Mouse (Mus musculus) forebrain, embryonic 11.5 days (tissue): Measurements from ENCODE around the gene Spaar. TPM values are rescaled to one million over a fixed set of nuclear protein-coding genes. Genes with fewer than 3 reads are reported as not detected.

ENCODE experiments used
- ATAC-seq: fragments of 200-750 bp; cut with Nextera tagmentation; replicated peaks from 2 replicates; pipeline ENCODE4 v1.8.0; 2017; ENCODE audit warnings: moderate TSS enrichment; ENCODE audit not compliant: low FRiP score
- DNase-seq: peaks from one replicate; pipeline ENCODE4 v3.0.0-alpha.2; 2017; ENCODE audit warnings: low spot score
- H3K27ac ChIP-seq: fragments of 300-500 bp; sonication (generic); 2 replicates; pipeline ENCODE4 v1.5.1; 2014; ENCODE audit warnings: low read depth, low read length
- H3K27me3 ChIP-seq: fragments of 300-500 bp; sonication (generic); 2 replicates; pipeline ENCODE4 v1.6.1; 2014; ENCODE audit warnings: mild to moderate bottlenecking, low read length, mixed read lengths; ENCODE audit not compliant: control insufficient read depth, insufficient read depth
- H3K36me3 ChIP-seq: fragments of 300-500 bp; sonication (generic); 2 replicates; pipeline ENCODE4 v1.6.1; 2014; ENCODE audit warnings: mild to moderate bottlenecking, low read length, moderate library complexity, mixed read lengths; ENCODE audit not compliant: control insufficient read depth, insufficient read depth
- H3K4me1 ChIP-seq: fragments of 300-500 bp; sonication (generic); replicated peaks from 2 replicates; pipeline ENCODE4 v1.6.1; 2014; ENCODE audit warnings: low read length, mixed read lengths; ENCODE audit not compliant: control insufficient read depth, insufficient read depth
- H3K4me2 ChIP-seq: fragments of 300-500 bp; sonication (generic); 2 replicates; pipeline ENCODE4 v1.6.1; 2014; ENCODE audit warnings: low read depth, mild to moderate bottlenecking, low read length, moderate library complexity, mixed read lengths; ENCODE audit not compliant: severe bottlenecking
- H3K4me3 ChIP-seq: fragments of 300-500 bp; sonication (generic); 2 replicates; pipeline ENCODE4 v1.5.1; 2014; ENCODE audit warnings: low read depth, low read length
- H3K9ac ChIP-seq: fragments of 300-500 bp; sonication (generic); 2 replicates; pipeline ENCODE4 v1.6.1; 2014; ENCODE audit warnings: low read length
- H3K9me3 ChIP-seq: fragments of 300-500 bp; sonication (generic); 2 replicates; pipeline ENCODE4 v1.6.1; 2016; ENCODE audit warnings: low read length, mixed read lengths; ENCODE audit not compliant: control insufficient read depth
- WGBS: fragments of 180-500 bp; shearing (Covaris S2); extraction: QIAGEN DNeasy Blood & Tissue Kit; methylation state at CpG from one replicate; pipeline ENCODE4 v1.1.7; 2014; 5-methylcytosine and 5-hydroxymethylcytosine counted together
- polyA plus RNA-seq: library from polyadenylated mRNA; unstranded; fragments of >200 nt; fragmentation: Nextera tagmentation; extraction: Ambion mirVana; gene quantifications from 2 replicates; pipeline ENCODE4 v1.2.1, GENCODE M21; 2014

Gene Spaar
- polyA plus RNA-seq: not detected in 2 replicates

GRCm38 (mm10) chr4:43729794-43730550 is at the start of gene Spaar:
Gene Spaar, plus strand, starts transcription at chr4:43730034.
- Histone ChIP-seq H3K9ac (no peak within 1 kb of the TSS), H3K27ac (no peak within 1 kb of the TSS), H3K4me3 (no peak within 1 kb of the TSS), H3K27me3 (no peaks in the 10 kb centered on the region), H3K4me1 (no peaks in the 10 kb centered on the region), H3K9me3 (no peaks in the 10 kb centered on the region), H3K36me3 (no peaks in the 10 kb centered on the region), H3K4me2 (no peak within 1 kb of the TSS)
- ATAC-seq (no peak), DNase-seq (no peak)
- 71% methylated on average over 14 of the region's 14 CpGs for WGBS

DNA sequence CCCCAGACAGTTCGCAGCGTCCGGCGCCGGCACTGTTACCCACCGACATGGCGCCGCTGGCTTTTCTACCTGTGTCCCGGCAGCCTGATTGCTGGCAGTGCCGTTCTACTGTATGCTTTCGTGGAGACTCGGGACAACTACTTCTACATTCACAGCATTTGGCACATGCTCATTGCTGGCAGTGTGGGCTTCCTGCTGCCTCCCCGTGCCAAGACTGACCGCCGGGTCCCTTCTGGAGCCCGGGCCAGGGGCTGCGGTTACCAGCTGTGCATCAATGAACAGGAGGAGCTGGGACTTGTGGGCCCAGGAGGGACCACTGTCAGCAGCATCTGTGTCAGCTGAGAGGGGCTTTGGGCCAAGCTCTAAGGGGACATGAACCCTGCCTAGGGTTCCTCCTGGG is 39.8 kb upstream of the Spaar start:
- no peak for ATAC-seq
- Histone ChIP-seq H3K9me3 (no peaks in the 10 kb centered on the region), H3K4me2 (no peak overlapping the region), H3K27me3 (no peaks in the 10 kb centered on the region), H3K9ac (no peak overlapping the region), H3K4me3 (no peak overlapping the region), H3K4me1 (no peaks in the 10 kb centered on the region), H3K27ac (no peak overlapping the region), H3K36me3 (no peaks in the 10 kb centered on the region)
- 91% methylated on average over 17 of the region's 17 CpGs for WGBS
- no peak for DNase-seq

- 0 out of 2 replicates have a peak, but pooled peaks cover 2% of the 10 kb centered on the region for H3K4me1 ChIP-seq
- ATAC-seq: no peak
Observed at GRCm38 (mm10) chr4:43691026-43691425, 38.8 kb upstream of the Spaar start.

DNA sequence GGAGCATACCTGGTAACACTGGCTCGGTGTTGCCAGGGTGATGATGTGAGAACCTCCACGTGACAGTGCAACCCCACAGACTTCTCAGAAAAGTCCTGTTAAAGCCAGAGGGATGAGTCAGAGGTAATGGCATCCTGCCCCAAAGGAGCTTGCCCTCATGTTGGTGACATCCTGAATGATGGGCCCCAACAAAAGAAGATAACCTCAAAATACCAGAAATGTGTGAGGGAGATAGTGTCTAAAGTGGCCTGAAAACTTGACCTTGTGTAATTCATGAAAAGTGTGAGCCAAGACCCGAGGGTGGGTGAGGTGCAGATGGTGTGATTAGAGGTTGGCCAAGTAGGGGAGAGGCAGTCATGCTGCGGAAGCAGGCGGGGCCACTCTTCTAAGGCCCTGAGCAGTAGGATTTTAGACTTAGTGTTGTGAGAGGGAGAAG is 36.0 kb upstream of the Spaar start:
- H3K4me1 ChIP-seq: 0 out of 2 replicates have a peak, but pooled peaks cover 2% of the 10 kb centered on the region
- WGBS: 89% methylated on average over 5 of the region's 5 CpGs
- no peak overlapping the region for H3K27ac ChIP-seq
- no peaks in the 10 kb centered on the region for H3K36me3 ChIP-seq
- no peak overlapping the region for H3K4me2 ChIP-seq
- DNase-seq: no peak
- no peaks in the 10 kb centered on the region for H3K9me3 ChIP-seq
- no peaks in the 10 kb centered on the region for H3K27me3 ChIP-seq
- no peak overlapping the region for H3K4me3 ChIP-seq
- ATAC-seq: no peak
- H3K9ac ChIP-seq: no peak overlapping the region

More at GRCm38 (mm10) chr4:43691026-43691425, 38.8 kb upstream of the Spaar start:
- Histone ChIP-seq H3K27ac (no peak overlapping the region), H3K4me3 (no peak overlapping the region), H3K36me3 (no peaks in the 10 kb centered on the region), H3K9me3 (no peaks in the 10 kb centered on the region), H3K27me3 (no peaks in the 10 kb centered on the region), H3K4me2 (no peak overlapping the region), H3K9ac (no peak overlapping the region)
- 80% methylated on average over 5 of the region's 5 CpGs for WGBS
- no peak for DNase-seq

DNA sequence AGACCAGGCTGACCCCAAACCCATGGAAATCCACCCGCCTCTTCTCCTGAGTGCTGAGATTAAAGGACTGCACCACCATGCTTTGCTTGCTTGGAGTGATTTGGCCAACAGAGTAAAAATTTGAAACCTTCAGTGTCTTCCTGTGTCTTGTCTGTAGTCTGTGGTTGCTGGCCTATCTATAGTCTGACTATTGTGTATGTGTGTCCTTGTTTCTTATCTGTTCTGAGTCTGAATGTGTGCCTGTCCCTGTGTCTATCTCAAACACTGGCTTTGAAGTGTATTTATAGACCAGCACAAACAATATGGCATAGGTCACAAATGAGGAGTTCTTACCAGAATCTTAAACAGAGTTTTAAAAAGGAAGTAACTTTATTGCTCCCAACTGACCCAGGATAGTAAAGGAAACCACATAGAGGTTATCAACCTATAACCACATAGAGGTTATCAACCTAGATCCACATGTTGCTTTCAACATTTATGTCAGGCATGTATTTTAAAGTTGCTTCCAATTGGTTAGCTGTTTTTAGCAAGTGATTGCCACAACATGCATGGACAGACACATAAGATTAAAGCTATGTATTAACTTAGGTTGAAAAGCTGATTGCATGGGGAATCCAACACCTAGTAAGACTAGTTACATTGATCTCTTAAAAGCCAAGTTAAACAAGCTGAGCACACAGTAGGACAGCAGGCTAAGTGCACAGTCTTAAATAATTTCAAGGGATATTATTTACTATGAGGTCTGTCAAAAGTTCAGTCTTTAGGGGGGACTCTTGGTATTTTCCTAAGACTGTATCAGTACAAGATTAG is 35.2 kb upstream of the Spaar start:
- H3K9me3 ChIP-seq: no peaks in the 10 kb centered on the region
- H3K27me3 ChIP-seq: no peaks in the 10 kb centered on the region
- no peak overlapping the region for H3K4me2 ChIP-seq
- no peak overlapping the region for H3K9ac ChIP-seq
- H3K27ac ChIP-seq: no peak overlapping the region
- ATAC-seq (no peak), DNase-seq (no peak)
- WGBS: 92% methylated on average over 1 of the region's 1 CpGs
- H3K4me1 ChIP-seq: 0 out of 2 replicates have a peak, but pooled peaks cover 2% of the 10 kb centered on the region
- no peaks in the 10 kb centered on the region for H3K36me3 ChIP-seq
- H3K4me3 ChIP-seq: no peak overlapping the region

DNA sequence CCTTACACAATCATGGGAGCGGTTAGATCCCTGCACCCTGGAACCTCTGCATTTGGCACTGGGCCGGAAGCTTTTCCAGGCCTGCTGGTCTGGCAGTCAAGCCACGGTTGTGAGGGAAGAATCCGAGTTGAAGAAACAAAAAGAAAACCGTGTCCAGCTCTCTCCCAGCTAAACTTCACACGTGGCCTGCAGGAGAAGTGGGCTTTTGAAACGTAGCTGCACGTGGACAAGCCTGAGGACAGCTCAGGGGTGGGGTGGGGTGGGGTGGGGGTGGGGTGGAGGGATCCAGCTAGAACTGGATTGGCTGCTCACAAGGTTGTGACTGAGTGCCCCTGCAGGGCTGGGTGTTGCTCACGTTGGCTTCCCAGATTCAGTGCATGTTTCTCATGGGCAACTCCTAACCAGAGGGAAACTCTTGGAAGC is 34.6 kb upstream of the Spaar start:
- ATAC-seq (no peak), DNase-seq (no peak)
- 36% methylated on average over 9 of the region's 9 CpGs for WGBS

GRCm38 (mm10) chr4:43696561-43696960 is 33.3 kb upstream of the Spaar start:
- WGBS: 92% methylated on average over 13 of the region's 13 CpGs
- no peak for ATAC-seq

More for the DNA sequence above, 34.6 kb upstream of the Spaar start:
- Histone ChIP-seq H3K9me3 (no peaks in the 10 kb centered on the region), H3K4me3 (no peak overlapping the region), H3K4me2 (no peak overlapping the region), H3K27ac (no peak overlapping the region), H3K4me1 (0 out of 2 replicates have a peak, but pooled peaks cover 2% of the 10 kb centered on the region), H3K9ac (no peak overlapping the region), H3K27me3 (no peaks in the 10 kb centered on the region), H3K36me3 (no peaks in the 10 kb centered on the region)

DNA sequence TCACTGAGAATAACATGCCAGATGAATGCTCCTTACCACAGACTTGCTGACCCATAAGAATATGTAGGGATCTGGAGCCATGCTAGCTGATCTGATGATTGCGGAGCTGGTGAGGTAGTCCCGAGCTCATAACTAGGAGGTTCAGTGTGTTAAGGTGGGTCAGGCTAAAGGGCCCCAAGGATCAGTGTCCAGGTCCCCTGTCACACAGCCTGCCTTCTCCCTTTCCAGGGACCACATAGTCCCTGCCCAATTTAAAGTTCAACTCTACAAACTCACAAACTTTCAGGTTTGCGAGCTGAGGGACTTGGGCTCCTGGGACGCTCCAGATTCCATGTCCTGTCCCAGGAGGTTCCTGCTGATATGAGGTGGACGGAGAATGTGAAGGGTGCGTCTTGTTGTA is 29.1 kb upstream of the Spaar start, which contains the start of gene Olfr70:
Gene Olfr70 (minus strand): TSS at position 101 of the 400 bp plus-strand sequence.
- H3K9ac ChIP-seq: no peak within 1 kb of the TSS
- H3K27ac ChIP-seq: no peak within 1 kb of the TSS
- H3K4me2 ChIP-seq: no peak within 1 kb of the TSS
- H3K27me3 ChIP-seq: no peaks in the 10 kb centered on the region
- H3K4me3 ChIP-seq: no peak within 1 kb of the TSS
- 91% methylated on average over 6 of the region's 6 CpGs for WGBS
- no peaks in the 10 kb centered on the region for H3K4me1 ChIP-seq
- no peaks in the 10 kb centered on the region for H3K9me3 ChIP-seq
- DNase-seq (no peak), ATAC-seq (no peak)
- no peaks in the 10 kb centered on the region for H3K36me3 ChIP-seq

More at GRCm38 (mm10) chr4:43696561-43696960, 33.3 kb upstream of the Spaar start:
- H3K4me1 ChIP-seq: 0 out of 2 replicates have a peak, but pooled peaks cover 2% of the 10 kb centered on the region
- no peaks in the 10 kb centered on the region for H3K36me3 ChIP-seq
- no peak overlapping the region for H3K9ac ChIP-seq
- DNase-seq: no peak
- no peak overlapping the region for H3K27ac ChIP-seq
- H3K9me3 ChIP-seq: no peaks in the 10 kb centered on the region
- no peak overlapping the region for H3K4me3 ChIP-seq
- H3K4me2 ChIP-seq: no peak overlapping the region
- H3K27me3 ChIP-seq: no peaks in the 10 kb centered on the region
